Comparison of ENCODE assay signal across 26 mouse cellular contexts in the genomic region with DNA sequence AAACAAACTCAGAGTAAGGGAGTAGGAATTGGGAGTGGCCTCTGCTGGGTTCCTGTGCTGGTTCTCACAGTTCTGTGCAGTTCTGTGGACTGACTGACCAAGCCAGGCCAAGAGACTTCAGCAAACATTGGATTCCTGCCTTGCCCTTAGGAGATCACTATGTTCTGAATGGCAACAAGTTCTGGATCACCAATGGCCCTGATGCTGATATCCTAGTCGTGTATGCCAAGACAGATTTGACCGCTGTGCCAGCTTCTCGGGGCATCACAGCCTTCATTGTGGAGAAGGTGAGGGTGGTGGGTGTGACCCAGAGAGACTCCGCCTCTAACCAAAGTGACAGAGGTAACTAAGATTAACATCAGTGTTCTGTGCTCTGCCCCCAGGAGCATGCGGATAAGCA. TPM values are rescaled to one million over a fixed set of nuclear protein-coding genes. Genes with fewer than 3 reads are reported as not detected.
A peak's percentile ranks its signal among the peaks of the same experiment; 100 is the strongest.
DNase-seq lines count a peak whose midpoint lies in the region; ATAC-seq lines count a peak whose summit lies in the region.
"Had no signal": no experiment of that assay in that cellular context is flagged by ENCODE, and none has a peak within 500 bp of the region (broad histone marks: within the 10 kb centered on the region; RNA-seq: fewer than 3 reads in every experiment).

No protein-coding gene starts in this region.

- no peak for ATAC-seq in heart, embryonic 12.5 days (ENCODE audit: insufficient number of reproducible peaks, low FRiP score)
- ATAC-seq: activated CD4-positive, CD25-positive, alpha-beta regulatory T cell, adult 4 months; CD4-positive, CD25-positive, alpha-beta regulatory T cell, adult 4 months; forebrain, embryonic 14.5 days; forebrain, embryonic 16.5 days; Patski had no signal

- no peaks in the 10 kb centered on the region for H3K27me3 ChIP-seq in heart, embryonic 12.5 days (replicated peaks)
- H3K27me3 ChIP-seq: CH12.LX; embryonic facial prominence, embryonic 12.5 days; forebrain, embryonic 12.5 days; Patski had no signal

- H3K4me2 ChIP-seq in heart, embryonic 12.5 days: no peak overlapping the region
- H3K4me2 ChIP-seq: embryonic facial prominence, embryonic 12.5 days; forebrain, embryonic 12.5 days had no signal

- no peak overlapping the region for H3K4me3 ChIP-seq in heart, embryonic 12.5 days
- H3K4me3 ChIP-seq: embryonic facial prominence, embryonic 10.5 days; embryonic facial prominence, embryonic 12.5 days; forebrain, embryonic 10.5 days; forebrain, embryonic 12.5 days had no signal

- peak; percentile 93 for DNase-seq in heart, adult 11 months
- peak; percentile 40 for DNase-seq in heart, adult 8-10 months (ENCODE audit: low spot score)
- DNase-seq in heart, postnatal 14 days: no peak
- peak; percentile 92 for DNase-seq in fat pad, adult 2 months (ENCODE audit: extremely low read depth, low read depth, low spot score)
- no peak for DNase-seq in ovary, postnatal 10 days (ENCODE audit: low spot score)
- DNase-seq: adrenal gland, adult 8-10 months; adrenal gland, postnatal 14 days; adrenal gland, postnatal 36 days; B cell, adult 2 months; cerebellum, adult 11-12 months; cerebellum, adult 2 months; cerebellum, adult 9-10 months; cerebellum, postnatal 10 days; cerebellum, postnatal 25 days had no signal

- intact Hi-C loops in heart, postnatal 14 days (cut with DNase I): no loop called here

- peaks cover 5% of the 10 kb centered on the region for H3K4me1 ChIP-seq in heart, embryonic 12.5 days (replicated peaks)
- H3K4me1 ChIP-seq: embryonic facial prominence, embryonic 10.5 days; embryonic facial prominence, embryonic 12.5 days; forebrain, embryonic 10.5 days; forebrain, embryonic 12.5 days had no signal

- H3K9me3 ChIP-seq in heart, embryonic 12.5 days (replicated peaks): no peaks in the 10 kb centered on the region
- H3K9me3 ChIP-seq: embryonic facial prominence, embryonic 10.5 days; embryonic facial prominence, embryonic 12.5 days; forebrain, embryonic 10.5 days; forebrain, embryonic 12.5 days; G1E had no signal

- H3K36me3 ChIP-seq in heart, embryonic 12.5 days: peaks cover 64% of the 10 kb centered on the region

- WGBS in heart, embryonic 12.5 days: 83% methylated on average over 5 of the region's 5 CpGs

- H3K9ac ChIP-seq in heart, embryonic 12.5 days: no peak overlapping the region
- H3K9ac ChIP-seq: embryonic facial prominence, embryonic 12.5 days; forebrain, embryonic 12.5 days had no signal

- no peak overlapping the region for H3K27ac ChIP-seq in heart, embryonic 12.5 days (ENCODE audit: poor library complexity, severe bottlenecking)
- H3K27ac ChIP-seq: embryonic facial prominence, embryonic 10.5 days; embryonic facial prominence, embryonic 12.5 days; forebrain, embryonic 10.5 days; forebrain, embryonic 12.5 days had no signal

RNA-seq across cellular contexts. Expression of a gene that starts 11.3 kb away (rescaled TPM):
- 68.2 and 68.7 TPM in 2 replicates for polyA plus RNA-seq in heart, embryonic 12.5 days (2016; fragmentation: Nextera tagmentation; extraction: Ambion mirVana)
- total RNA-seq in heart, adult 8-10 months (2022): 100 to 1,000 TPM; 383 to 490 (median 481) TPM
- 100 to 1,000 TPM; 150 to 163 TPM for total RNA-seq in heart, postnatal 14 days (2021)

RNA-seq across cellular contexts. Expression of a gene that starts 27.2 kb away (rescaled TPM):
- 4.5 and 4.8 TPM in 2 replicates for polyA plus RNA-seq in heart, embryonic 12.5 days (2016; fragmentation: Nextera tagmentation; extraction: Ambion mirVana)
- total RNA-seq in heart, adult 8-10 months (2022): 10 to 100 TPM; 14.0 to 21.2 (median 15.9) TPM
- 10 to 100 TPM; 15.9 to 17.7 TPM for total RNA-seq in heart, postnatal 14 days (2021)

RNA-seq across cellular contexts. Expression of a gene that starts 53.3 kb away (rescaled TPM):
- 23.9 and 25.4 TPM in 2 replicates for polyA plus RNA-seq in heart, embryonic 12.5 days (2016; fragmentation: Nextera tagmentation; extraction: Ambion mirVana)
- total RNA-seq in heart, adult 8-10 months (2022): 1 to 10 TPM; 5.7 to 9.2 (median 8.4) TPM
- total RNA-seq in heart, postnatal 14 days (2021): 10 to 100 TPM; 10.2 to 11.3 TPM

RNA-seq across cellular contexts. Expression of a gene that starts 59.2 kb away (rescaled TPM):
- polyA plus RNA-seq in heart, embryonic 12.5 days (2016; fragmentation: Nextera tagmentation; extraction: Ambion mirVana): 109 and 115 TPM in 2 replicates
- total RNA-seq in heart, adult 8-10 months (2022): 1 to 10 TPM in 2 of 4 experiments, under 1 TPM in 2; 0.22 to 1.1 (median 0.79) TPM
- total RNA-seq in heart, postnatal 14 days (2021): 10 to 100 TPM in 1 of 2 experiments, 1 to 10 TPM in 1; 5.9 to 10.7 TPM

Comparison
In these comparisons a context has a peak if more than half of its experiments do, and no peak if none do; other contexts are left out.
1. DNase-seq: peak in heart, adult 11 months (single experiment), heart, adult 8-10 months (single experiment) and fat pad, adult 2 months (single experiment); none in heart, postnatal 14 days (0 of 2) and ovary, postnatal 10 days (single experiment).